Mouse (Mus musculus) naive thymus-derived CD4-positive, alpha-beta T cell, adult 2 months (primary cell): ENCODE results near the gene Tbl1x.

Experiments used
- DNase-seq: peaks from one replicate; pipeline ENCODE4 v3.0.0-alpha.2; 2011; ENCODE audit warnings: low read depth

Tbl1x gene

DNA sequence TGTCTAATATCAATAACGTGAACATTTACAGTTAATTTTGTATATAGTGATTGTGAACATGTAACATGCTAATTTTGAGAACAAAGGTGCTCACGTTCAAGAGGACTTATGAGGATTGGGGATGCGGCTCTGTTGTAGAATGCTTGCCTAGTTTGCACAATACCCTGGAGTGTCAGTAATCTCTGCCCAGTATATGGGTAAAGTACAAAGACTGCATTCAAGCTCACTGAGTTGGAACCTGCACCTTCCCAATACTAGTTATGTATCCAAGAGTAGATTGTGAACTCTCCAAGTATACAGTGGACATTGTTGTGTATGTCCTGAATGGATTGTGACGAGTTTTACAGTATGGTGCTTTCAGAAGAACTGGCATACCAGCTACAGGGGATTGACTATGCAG is 33.7 kb downstream of the Tbl1x start:
- DNase-seq = no peak

GRCm38 (mm10) chrX:77545362-77546078 is 34.7 kb downstream of the Tbl1x start:
- no peak for DNase-seq

DNA sequence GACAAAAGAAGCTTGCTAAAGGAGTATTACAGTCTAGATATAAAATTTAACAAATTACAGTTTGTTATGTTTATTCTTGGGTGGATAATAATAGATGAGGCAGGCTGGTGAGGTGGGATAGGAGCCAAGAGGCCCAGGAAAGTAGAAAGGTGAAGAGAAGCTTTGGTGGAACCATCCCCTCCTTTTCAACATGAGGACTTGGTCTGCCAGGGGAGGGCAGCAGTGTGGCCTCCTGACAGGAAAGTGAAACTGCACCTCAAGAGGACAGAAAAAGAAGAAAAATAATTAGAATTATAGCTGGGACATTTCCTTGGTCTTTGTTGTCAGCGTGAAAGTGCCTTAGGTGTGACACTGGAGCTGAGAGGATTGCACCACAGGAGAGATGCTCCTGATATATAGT is 35.6 kb downstream of the Tbl1x start:
- peak; percentile 44 for DNase-seq

GRCm38 (mm10) chrX:77548951-77549350 is 38.1 kb downstream of the Tbl1x start:
- no peak for DNase-seq

- DNase-seq = no peak
Measured at GRCm38 (mm10) chrX:77550388-77550787, 39.6 kb downstream of the Tbl1x start.

- DNase-seq = no peak
Measured at GRCm38 (mm10) chrX:77551306-77551705, 40.5 kb downstream of the Tbl1x start.

DNA sequence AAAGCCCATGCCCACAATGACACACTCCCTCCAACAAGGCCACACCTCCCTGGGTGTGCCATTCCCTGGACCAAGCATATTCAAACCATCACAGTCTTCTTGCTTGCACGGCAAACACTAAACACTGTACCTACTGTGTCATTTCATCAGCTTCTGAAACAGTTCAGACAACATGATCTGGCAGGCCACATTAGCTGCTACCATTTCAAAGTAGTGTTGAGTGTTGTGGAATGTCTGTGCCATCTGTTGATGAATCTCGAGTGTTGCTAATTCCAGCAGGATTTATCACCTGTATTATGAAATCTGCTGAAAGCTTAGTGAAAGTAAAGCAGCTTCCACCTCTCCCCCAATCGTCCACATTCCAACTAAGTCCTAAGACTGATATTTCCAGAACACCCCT is 41.3 kb downstream of the Tbl1x start:
- no peak for DNase-seq

- DNase-seq = no peak
Measured at GRCm38 (mm10) chrX:77555985-77556384, 45.2 kb downstream of the Tbl1x start.

GRCm38 (mm10) chrX:77559199-77559881 is 48.5 kb downstream of the Tbl1x start:
- no peak for DNase-seq

DNA sequence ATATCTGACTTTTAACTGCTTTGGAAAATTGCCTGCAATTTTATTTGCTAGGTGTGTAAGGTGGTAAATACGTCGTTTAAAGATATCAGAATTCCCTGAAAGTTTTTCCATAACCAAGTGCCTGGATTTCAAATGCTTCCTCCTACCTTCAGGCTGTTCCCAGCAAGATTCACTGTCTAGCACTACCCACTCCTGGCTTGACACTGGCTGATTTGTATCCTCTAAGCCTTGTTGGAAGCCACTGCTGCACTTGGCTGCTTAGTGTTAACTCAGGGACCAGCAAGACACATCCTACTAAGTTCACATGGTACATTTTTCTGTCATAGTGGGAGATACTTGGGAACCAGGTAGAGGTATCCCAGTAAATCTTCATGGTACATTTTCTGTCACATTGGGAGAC is 52.8 kb downstream of the Tbl1x start:
- DNase-seq = no peak

DNA sequence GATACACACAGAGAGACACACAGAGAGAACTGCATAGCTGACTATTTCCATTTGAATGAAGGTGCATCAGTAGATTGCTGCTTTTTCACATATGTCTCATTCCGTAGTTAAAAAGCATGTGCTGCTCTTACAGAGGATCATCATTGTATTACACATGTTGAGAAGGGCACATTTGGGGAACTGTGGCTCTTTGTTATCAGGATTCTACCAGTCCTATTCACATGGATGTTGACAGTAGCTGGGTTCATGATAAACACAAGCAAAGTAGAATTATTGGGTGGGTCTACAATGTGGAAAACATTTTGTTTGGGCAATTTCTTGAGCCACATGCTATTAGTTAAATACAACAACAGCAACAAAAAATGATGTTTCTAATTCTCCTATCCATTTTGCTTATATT is 55.9 kb downstream of the Tbl1x start:
- no peak for DNase-seq

- no peak for DNase-seq
Measured at GRCm38 (mm10) chrX:77568013-77568412, 57.2 kb downstream of the Tbl1x start.

- DNase-seq = no peak
Measured at GRCm38 (mm10) chrX:77573743-77574142, 62.9 kb downstream of the Tbl1x start.

- DNase-seq = no peak
Measured at GRCm38 (mm10) chrX:77577108-77577507, 66.3 kb downstream of the Tbl1x start.

- no peak for DNase-seq
Measured at GRCm38 (mm10) chrX:77578172-77578571, 67.4 kb downstream of the Tbl1x start.

GRCm38 (mm10) chrX:77579964-77580363 is 69.2 kb downstream of the Tbl1x start:
- peak; percentile 64 for DNase-seq

DNA sequence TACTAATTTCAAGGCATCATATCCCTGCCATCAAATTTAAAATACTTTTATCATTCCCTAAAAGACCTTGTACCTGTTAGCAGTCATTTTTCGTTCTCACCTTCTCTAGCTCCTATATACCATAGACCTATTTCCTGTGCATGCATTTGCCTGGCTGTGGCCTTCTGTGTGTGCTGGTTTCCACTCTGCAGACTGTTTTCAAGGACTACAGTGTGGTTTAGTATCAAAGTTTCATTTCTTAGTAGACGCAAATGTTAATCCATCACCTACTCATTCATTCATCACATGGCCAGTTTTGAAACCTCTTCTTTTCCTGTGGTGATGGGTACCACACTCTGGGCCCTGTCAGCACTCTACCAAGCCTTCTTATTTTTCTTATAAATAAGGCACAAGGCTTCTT is 75.2 kb downstream of the Tbl1x start:
- DNase-seq = peak; percentile 35

- no peak for DNase-seq
Measured at GRCm38 (mm10) chrX:77594670-77595224, 83.9 kb downstream of the Tbl1x start.

- DNase-seq = no peak
Measured at GRCm38 (mm10) chrX:77597674-77598073, 86.9 kb downstream of the Tbl1x start.

GRCm38 (mm10) chrX:77598736-77599135 is 87.9 kb downstream of the Tbl1x start:
- DNase-seq = no peak

GRCm38 (mm10) chrX:77603496-77604258 is 92.9 kb downstream of the Tbl1x start:
- DNase-seq = no peak

DNA sequence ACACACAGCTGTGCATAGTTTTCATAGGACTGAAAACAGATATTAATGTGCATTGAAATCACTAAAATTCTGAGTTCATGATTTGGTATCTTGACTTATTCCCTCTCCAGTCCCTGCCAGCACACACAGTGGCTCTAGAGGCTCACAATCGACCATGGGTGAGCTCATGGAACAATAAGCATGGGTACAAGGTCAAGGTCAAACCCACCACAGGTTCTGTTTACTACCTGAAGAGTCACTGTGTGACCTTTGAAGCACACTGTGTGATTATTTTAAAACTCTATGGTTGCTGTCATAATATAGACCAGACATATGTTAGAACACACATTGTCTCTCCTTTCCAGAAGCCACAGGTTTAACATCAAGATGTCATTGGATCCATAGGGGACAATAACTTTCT is 96.7 kb downstream of the Tbl1x start:
- DNase-seq = no peak
